ENCODE assay signal across 8 mouse cellular contexts in genomic region chr12:14149022-14149842, GRCm38 (mm10). TPM values are rescaled to one million over a fixed set of nuclear protein-coding genes. Genes with fewer than 3 reads are reported as not detected.
A peak's percentile ranks its signal among the peaks of the same experiment; 100 is the strongest.
DNase-seq lines count a peak whose midpoint lies in the region; ATAC-seq and TF ChIP-seq lines count a peak whose summit lies in the region.

No protein-coding gene starts in this region.

- H3K4me1 ChIP-seq in cerebellum, adult 2 months (ENCODE audit: control insufficient read depth, insufficient read depth, low read length): peaks cover 4% of the 10 kb centered on the region; the same call in 1 of the 2 replicates
- no peaks in the 10 kb centered on the region for H3K4me1 ChIP-seq in ES-Bruce4 (ENCODE audit: control insufficient read depth, insufficient read depth, low read length)
- peaks cover 26% of the 10 kb centered on the region for H3K4me1 ChIP-seq in forebrain, embryonic 12.5 days
- no peaks in the 10 kb centered on the region for H3K4me1 ChIP-seq in intestine, postnatal 0 days (replicated peaks; ENCODE audit: control insufficient read depth, insufficient read depth, low read length)
- peaks cover 30% of the 10 kb centered on the region for H3K4me1 ChIP-seq in lung, embryonic 15.5 days

- no peak overlapping the region for H3K27ac ChIP-seq in cerebellum, adult 2 months (ENCODE audit: insufficient read depth, low read length)
- no peak overlapping the region for H3K27ac ChIP-seq in ES-Bruce4 (ENCODE audit: insufficient read depth, low read length)
- H3K27ac ChIP-seq in forebrain, embryonic 12.5 days: no peak overlapping the region
- no peak overlapping the region for H3K27ac ChIP-seq in intestine, postnatal 0 days (ENCODE audit: low read depth, low read length)
- H3K27ac ChIP-seq in lung, embryonic 15.5 days: no peak overlapping the region

- no peak for TF ChIP-seq CTCF in cerebellum, adult 2 months (IDR thresholded peaks at IDR 0.05; ENCODE audit: borderline replicate concordance, insufficient read depth, low read depth, low read length)
- TF ChIP-seq CTCF in ES-Bruce4 (IDR thresholded peaks at IDR 0.05; ENCODE audit: low read depth, low read length): no peak
- no peak for TF ChIP-seq CTCF in intestine, postnatal 0 days (IDR thresholded peaks at IDR 0.05; ENCODE audit: low read depth)

- no peaks in the 10 kb centered on the region for H3K27me3 ChIP-seq in cerebellum, adult 2 months (ENCODE audit: control insufficient read depth, insufficient read depth, low read length)
- H3K27me3 ChIP-seq in ES-Bruce4 (ENCODE audit: control insufficient read depth, insufficient read depth, low read length, poor library complexity, severe bottlenecking): peaks cover 5% of the 10 kb centered on the region
- H3K27me3 ChIP-seq in forebrain, embryonic 12.5 days: peaks cover 33% of the 10 kb centered on the region
- H3K27me3 ChIP-seq in intestine, postnatal 0 days (replicated peaks; ENCODE audit: control insufficient read depth, insufficient read depth, low read length): no peaks in the 10 kb centered on the region; the same call in 1 of the 2 replicates
- H3K27me3 ChIP-seq in lung, embryonic 15.5 days: peaks cover 41% of the 10 kb centered on the region

- peak overlapping the region; percentile 83 for H3K4me3 ChIP-seq in cerebellum, adult 2 months (replicated peaks; ENCODE audit: insufficient read depth, low read depth, low read length)
- peak overlapping the region; percentile 31 for H3K4me3 ChIP-seq in ES-Bruce4 (ENCODE audit: low read depth, low read length)
- peak overlapping the region; percentile 59 for H3K4me3 ChIP-seq in forebrain, embryonic 12.5 days (replicated peaks)
- peak overlapping the region; percentile 60 for H3K4me3 ChIP-seq in intestine, postnatal 0 days (ENCODE audit: low read depth, low read length)
- H3K4me3 ChIP-seq in lung, embryonic 15.5 days: peak overlapping the region; percentile 54

- no peak for TF ChIP-seq POLR2A in cerebellum, adult 2 months (IDR thresholded peaks at IDR 0.05; ENCODE audit: borderline replicate concordance, insufficient read depth, low read length)
- TF ChIP-seq POLR2A in ES-Bruce4 (IDR thresholded peaks at IDR 0.05; ENCODE audit: insufficient read depth, low read length): no peak

- peak overlapping the region; percentile 87 for H3K4me2 ChIP-seq in forebrain, embryonic 12.5 days
- H3K4me2 ChIP-seq in intestine, postnatal 0 days (replicated peaks; ENCODE audit: low read depth): peak overlapping the region; percentile 90
- peak overlapping the region; percentile 92 for H3K4me2 ChIP-seq in lung, embryonic 15.5 days

- H3K36me3 ChIP-seq in ES-Bruce4 (ENCODE audit: control insufficient read depth, insufficient read depth, low read length, poor library complexity, severe bottlenecking): no peaks in the 10 kb centered on the region
- H3K36me3 ChIP-seq in forebrain, embryonic 12.5 days (replicated peaks): no peaks in the 10 kb centered on the region
- H3K36me3 ChIP-seq in intestine, postnatal 0 days (ENCODE audit: control insufficient read depth, insufficient read depth): no peaks in the 10 kb centered on the region
- H3K36me3 ChIP-seq in lung, embryonic 15.5 days: no peaks in the 10 kb centered on the region

- DNase-seq in cerebellum, adult 2 months: peak; percentile 13 to 26
- DNase-seq in cerebellum, adult 8-10 months: no peak
- peak; percentile 5 for DNase-seq in right cerebral cortex, postnatal 4 days
- no peak for DNase-seq in yolk sac, embryonic 10.5 days (ENCODE audit: low spot score)

- H3K9me3 ChIP-seq in ES-Bruce4 (replicated peaks; ENCODE audit: control insufficient read depth, insufficient read depth, low read length, poor library complexity, severe bottlenecking): no peaks in the 10 kb centered on the region
- no peaks in the 10 kb centered on the region for H3K9me3 ChIP-seq in forebrain, embryonic 12.5 days
- no peaks in the 10 kb centered on the region for H3K9me3 ChIP-seq in intestine, postnatal 0 days (ENCODE audit: control insufficient read depth)
- no peaks in the 10 kb centered on the region for H3K9me3 ChIP-seq in lung, embryonic 15.5 days

- 25% methylated on average over 27 of the region's 27 CpGs for WGBS in cerebellum, adult 2 months
- WGBS in forebrain, embryonic 12.5 days: 11% methylated on average over 27 of the region's 27 CpGs
- WGBS in intestine, postnatal 0 days: 30% methylated on average over 27 of the region's 27 CpGs
- WGBS in lung, embryonic 15.5 days: 8% methylated on average over 27 of the region's 27 CpGs

- no peak for TF ChIP-seq EP300 in ES-Bruce4 (IDR thresholded peaks at IDR 0.05; ENCODE audit: insufficient read depth, low read depth, low read length)

- no peak for ATAC-seq in forebrain, embryonic 12.5 days (ENCODE audit: low FRiP score)
- peak; percentile 2; the same call in 1 of the 2 replicates for ATAC-seq in intestine, postnatal 0 days
- no peak for ATAC-seq in lung, embryonic 15.5 days (ENCODE audit: borderline replicate concordance, extremely low read depth, low FRiP score, low TSS enrichment)

- H3K9ac ChIP-seq in ES-Bruce4 (ENCODE audit: low read depth, poor library complexity, severe bottlenecking): no peak overlapping the region
- peak overlapping the region; percentile 62; the same call in 1 of the 2 replicates for H3K9ac ChIP-seq in forebrain, embryonic 12.5 days
- H3K9ac ChIP-seq in intestine, postnatal 0 days (ENCODE audit: low read depth, low read length): peak overlapping the region; percentile 31
- H3K9ac ChIP-seq in lung, embryonic 15.5 days: peak overlapping the region; percentile 38; the same call in 1 of the 2 replicates

RNA-seq across cellular contexts. Expression of gene Fam84a, which starts 2.6 kb away (rescaled TPM):
- 16.7 and 18.1 TPM in 2 replicates for polyA plus RNA-seq in cerebellum, adult 2 months (2012; rRNA removed)
- polyA plus RNA-seq in ES-Bruce4 (2011; ENCODE audit: insufficient read depth, insufficient read length, low read depth, missing spikeins): 0.37 and 0.66 TPM in 2 replicates
- polyA plus RNA-seq in forebrain, embryonic 12.5 days (2016; fragmentation: Nextera tagmentation; extraction: Ambion mirVana): 27.9 and 32.0 TPM in 2 replicates
- polyA plus RNA-seq in intestine, postnatal 0 days (2015; fragmentation: Nextera tagmentation; extraction: Ambion mirVana): 15.6 and 22.4 TPM in 2 replicates
- 4.2 TPM in 2 replicates for polyA plus RNA-seq in lung, embryonic 15.5 days (2015; fragmentation: Nextera tagmentation; extraction: Ambion mirVana)

Comparison
In these comparisons a context has a peak if more than half of its experiments do, and no peak if none do; other contexts are left out.
1. DNase-seq: peak in cerebellum, adult 2 months (2 of 2) and right cerebral cortex, postnatal 4 days (single experiment); none in cerebellum, adult 8-10 months (single experiment) and yolk sac, embryonic 10.5 days (single experiment).
2. H3K4me3 ChIP-seq: peak in every context shown above with its lines; median percentile 83 in cerebellum, adult 2 months; 60 in intestine, postnatal 0 days; 59 in forebrain, embryonic 12.5 days; 54 in lung, embryonic 15.5 days; 31 in ES-Bruce4.
3. Peak in every context shown above with its lines, with median percentiles within 50 percentile points of each other: H3K4me2 ChIP-seq.